Mouse (Mus musculus): ENCODE data around the gene Asap3.

Asap3 gene

DNA sequence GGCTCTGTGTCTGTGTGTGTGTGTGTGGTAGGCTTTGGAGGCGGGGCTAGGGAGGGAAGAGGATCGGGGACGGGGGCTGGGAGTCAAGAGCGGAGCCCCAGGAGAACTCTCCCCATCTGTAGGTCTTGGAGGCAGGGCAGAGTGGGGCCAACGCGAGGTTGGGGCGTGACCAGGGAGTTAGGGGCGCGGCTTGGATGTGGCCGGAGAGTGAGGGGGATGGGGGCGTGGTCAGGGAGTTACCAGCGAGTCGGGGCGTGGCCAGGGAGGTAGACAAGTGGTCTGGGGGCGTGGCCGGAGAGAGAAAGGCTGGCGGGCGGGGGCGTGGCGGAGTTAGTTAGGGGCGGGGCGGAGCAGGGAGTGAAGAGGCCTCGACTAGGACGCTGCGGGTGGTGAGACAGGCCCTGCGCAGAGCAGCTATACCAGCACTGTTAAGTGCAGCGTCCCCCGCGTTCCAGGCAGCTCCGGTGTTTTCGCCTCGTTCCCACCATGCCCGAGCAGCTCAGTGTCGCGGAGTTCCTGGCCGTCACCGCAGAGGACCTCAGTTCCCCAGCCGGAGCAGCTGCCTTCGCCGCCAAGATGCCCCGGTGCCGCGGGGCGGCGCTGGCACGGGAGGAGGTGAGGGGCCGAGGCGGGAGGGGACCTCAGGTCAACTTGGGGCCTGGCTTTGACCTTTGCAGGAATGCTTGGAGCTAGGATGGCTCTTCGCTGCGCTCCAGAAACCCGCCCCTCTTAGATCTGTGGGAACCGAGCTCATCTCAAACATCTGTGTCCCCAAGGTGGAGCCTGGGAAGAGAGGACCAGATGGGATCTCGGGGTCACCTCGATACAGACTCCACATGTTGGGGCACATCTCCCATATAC, at the start of gene Asap3:
Gene Asap3 (plus strand): TSS at position 333 of the 861 bp plus-strand sequence.
- peak; percentile 93 for DNase-seq (ENCODE audit: low spot score)

GRCm38 (mm10) chr4:136158498-136158897, 47.7 kb upstream of the Asap3 start:
- no peak for DNase-seq (ENCODE audit: low spot score)

GRCm38 (mm10) chr4:136159802-136160397, 46.3 kb upstream of the Asap3 start:
- peak; percentile 76 for DNase-seq (ENCODE audit: low spot score)

GRCm38 (mm10) chr4:136163448-136163847, 42.7 kb upstream of the Asap3 start:
- DNase-seq (ENCODE audit: low spot score): peak; percentile 79

GRCm38 (mm10) chr4:136164981-136165380, 41.2 kb upstream of the Asap3 start:
- no peak for DNase-seq (ENCODE audit: low spot score)

DNA sequence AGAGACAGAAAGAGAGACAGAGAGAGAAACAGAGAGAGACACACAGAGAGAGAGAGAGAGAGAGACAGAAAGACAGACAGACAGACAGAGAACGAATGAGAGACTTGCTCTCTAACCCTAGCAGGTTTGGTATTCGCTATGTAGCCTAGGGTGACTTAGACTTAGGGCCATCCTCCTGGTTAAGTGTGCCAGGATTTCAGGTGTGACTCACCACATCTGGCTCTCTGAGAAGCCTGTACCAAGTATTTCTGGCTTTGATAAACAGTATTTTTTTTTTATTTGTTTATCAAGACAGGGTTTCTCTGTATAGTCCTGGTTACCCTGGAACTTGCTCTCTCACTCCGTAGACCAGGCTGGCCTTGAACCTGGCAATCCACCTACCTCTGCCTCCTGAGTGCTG, 38.5 kb upstream of the Asap3 start:
- no peak for DNase-seq (ENCODE audit: low spot score)

DNA sequence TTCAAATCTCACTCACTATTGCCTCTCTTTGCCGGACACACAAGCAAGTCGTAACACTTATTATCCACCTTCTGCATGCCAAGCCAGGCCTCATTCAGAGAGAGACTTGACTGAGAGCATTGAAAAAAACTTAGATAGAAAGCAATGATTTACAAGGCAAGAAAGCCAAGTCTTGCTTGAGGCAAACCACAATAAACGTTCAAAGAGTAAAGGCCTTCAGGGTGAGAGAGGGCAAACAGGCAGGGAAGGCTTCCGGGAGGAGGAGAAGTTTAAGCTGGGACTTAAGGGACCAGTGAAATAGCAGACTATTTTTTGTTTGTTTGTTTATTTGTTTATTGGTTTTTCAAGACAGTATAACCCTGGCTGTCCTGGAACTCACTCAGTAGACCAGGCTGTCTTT, 35.8 kb upstream of the Asap3 start:
- DNase-seq (ENCODE audit: low spot score): no peak

DNA sequence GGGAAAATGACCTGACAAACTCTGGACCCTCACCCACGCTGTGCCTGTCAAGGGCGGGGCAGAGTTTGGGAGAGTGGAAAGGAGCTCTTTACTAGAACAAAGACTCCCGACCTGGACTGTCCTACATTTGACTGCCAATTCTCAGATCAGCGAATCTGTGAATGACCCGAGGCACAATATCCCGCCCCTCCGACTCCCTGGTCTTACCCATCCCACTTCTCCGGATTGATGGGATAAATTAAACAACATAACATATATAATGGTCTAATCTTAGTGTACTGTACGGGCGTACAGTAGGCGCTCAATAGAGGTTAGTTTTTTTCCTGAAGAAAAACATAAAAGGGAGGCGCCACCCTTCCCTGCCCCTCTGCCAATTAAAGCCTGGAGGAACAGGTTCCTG, 34.7 kb upstream of the Asap3 start:
- DNase-seq (ENCODE audit: low spot score): no peak

DNA sequence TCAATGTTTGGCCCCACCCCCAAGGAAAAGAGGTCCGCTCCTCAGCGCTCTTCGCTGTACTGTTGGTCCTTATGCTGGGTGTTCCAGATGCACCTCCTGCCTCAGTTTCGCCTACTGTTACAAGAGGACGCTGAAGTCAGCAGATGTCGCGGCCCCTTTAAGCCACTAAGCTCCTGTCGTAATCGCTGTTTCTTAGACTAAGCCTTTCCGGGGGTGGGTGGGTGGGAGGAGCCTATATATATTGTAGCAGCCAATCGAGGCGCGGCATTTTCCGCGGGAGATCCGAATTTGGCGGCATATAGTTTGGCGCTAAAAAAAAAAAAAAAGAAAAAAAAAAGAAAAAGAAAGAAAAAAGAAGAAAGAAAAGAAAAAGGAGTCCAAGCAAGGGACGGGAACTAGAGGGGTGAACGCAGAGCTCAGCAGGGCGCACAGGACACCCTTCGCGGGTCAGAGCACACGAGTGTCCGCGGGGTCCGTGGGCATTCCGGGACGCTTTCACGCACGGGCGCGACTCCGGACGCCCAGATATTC, 34.1 kb upstream of the Asap3 start, which contains the start of gene E2f2:
Gene E2f2 (plus strand): TSS at position 384 of the 531 bp plus-strand sequence.
- peak; percentile 83 for DNase-seq (ENCODE audit: low spot score)

DNA sequence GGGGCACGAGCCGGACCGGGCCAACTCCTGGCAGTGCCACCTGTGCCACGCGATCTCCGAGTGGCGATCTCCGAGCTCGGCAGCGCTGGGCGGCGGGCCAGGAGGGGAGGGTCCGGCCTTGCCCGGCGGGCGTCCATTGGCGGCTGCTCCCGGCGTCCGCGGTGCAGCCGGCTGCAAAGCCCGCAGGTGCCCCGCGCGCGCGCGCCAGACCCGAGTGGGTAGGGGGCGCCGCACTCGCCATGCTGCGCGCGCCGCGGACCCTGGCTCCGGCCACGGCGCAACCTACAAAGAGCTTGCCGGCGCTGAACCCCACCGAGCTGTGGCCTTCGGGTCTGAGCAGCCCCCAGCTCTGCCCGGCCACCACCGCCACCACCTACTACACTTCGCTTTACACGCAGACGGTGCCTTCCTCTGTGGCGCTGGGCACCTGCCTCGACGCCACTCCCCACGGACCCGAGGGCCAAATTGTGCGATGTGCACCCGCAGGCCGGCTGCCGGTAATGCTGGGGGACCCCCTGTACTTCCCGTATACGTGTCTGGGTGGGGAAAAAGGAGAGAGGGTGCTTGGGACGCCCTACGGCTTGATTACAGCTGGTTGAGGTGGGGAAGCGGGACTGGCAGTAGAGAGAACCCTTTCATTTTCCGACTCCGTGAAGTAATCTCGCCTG, 33.5 kb upstream of the Asap3 start:
- DNase-seq (ENCODE audit: low spot score): no peak

GRCm38 (mm10) chr4:136173210-136173715, 32.9 kb upstream of the Asap3 start:
- DNase-seq (ENCODE audit: low spot score): no peak

DNA sequence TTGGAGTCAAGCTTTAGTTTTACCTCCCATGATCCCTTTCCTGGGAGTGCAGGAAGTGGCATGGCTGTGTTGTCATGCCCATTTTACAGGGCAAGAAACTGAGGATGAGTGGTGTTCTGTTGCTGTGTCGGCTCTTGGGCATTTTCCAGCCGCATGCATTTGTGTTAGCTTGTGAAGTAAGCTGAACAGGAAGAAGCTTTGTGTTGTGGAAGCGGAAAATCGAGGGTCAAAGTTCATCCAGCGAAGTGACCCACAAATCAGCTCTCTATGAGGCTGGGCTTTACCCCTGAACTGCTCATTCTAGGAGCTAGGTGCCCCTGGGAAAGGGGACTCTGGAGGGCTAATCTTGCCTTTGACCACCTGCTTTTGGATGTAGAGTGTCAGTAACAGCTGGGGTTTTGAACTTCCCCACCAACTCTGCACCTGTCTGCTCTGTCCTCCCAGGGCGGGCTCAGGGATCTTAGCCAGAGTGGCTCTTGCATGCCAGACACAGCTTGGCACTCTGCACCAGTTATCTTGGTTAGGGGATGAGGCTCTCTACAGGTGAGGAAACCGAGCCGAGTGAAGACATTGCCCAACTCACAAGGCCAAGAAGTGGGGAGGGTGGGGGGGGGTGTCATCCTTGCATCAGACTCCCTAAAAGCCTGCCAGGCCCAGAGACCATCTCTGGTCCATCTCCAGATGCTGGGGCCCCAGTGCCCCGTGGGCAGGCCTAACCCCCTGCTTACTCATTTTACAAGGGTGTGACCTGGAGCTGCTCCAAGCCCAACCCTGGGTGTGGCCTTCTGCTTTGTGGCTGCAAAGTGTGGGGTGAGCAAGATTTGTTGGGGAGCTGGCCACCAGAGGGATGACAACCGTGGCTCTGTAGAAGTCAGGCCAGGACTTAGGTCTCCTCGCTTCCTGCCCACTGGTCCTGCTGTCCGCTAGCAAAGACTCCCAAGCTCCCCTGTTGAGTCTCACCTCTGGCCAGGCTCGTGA, 31.7 kb upstream of the Asap3 start:
- peak; percentile 90 for DNase-seq (ENCODE audit: low spot score)

- DNase-seq (ENCODE audit: low spot score): no peak
Observed at GRCm38 (mm10) chr4:136176022-136176552, 30.1 kb upstream of the Asap3 start.

DNA sequence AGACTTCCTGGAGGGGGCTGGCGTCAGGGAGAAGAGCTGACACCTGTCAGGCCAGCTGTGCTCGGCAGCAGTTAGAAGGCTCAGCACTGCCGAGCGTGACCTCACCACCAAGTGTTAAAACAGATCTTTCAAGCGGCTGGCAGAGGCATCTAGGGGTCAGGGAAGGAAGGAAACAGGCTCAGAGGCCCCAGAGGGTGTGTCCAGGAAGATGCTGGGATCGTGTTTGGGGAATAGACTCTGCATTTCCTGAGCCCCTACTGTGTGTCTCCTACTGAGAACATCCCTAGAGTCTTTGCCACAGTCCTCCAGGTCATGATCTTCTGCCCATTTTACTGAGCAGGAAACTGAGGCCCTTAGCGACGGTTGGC, 28.9 kb upstream of the Asap3 start:
- DNase-seq (ENCODE audit: low spot score): no peak

DNA sequence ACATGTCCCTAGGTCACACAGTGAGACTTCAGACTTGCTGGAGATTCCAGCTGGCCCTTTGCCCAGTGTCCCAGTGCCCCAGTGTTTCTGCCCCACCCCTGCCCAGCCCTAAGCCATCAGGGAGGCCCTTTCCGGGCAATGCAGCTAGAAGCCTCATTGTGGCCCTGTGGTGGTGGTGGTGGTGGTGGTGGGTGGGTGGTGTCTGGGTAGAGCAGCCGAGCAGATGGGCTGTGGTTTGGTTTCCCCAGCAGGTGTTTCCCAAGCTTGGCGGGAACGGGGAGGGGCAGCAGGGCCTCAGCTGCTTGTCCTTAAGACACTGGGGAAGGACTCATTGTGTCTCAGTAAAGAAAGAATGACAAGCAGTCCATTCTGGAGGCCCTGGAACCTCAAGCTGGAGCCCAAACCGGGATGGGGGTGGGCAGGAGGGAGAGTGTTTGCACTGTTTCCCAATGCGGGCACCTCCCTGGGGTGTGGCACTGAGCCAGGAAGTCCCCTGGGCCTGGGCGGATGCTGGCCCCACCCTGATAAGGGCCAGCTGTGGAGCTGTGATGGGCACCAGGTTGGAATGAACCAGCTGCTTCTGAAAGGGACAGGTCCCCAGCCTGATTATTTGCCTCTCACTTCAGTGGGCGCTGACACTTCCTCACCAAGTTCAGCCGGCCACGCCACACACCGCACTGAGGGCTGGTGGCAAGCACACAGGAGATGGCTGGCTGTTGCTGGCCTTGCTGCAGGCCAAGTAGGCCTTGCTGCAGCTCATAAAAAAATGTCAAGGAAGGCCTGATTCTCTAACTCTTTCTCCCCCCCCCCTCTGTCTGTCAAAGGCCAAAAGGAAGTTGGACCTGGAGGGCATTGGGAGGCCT, 28.3 kb upstream of the Asap3 start:
- DNase-seq (ENCODE audit: low spot score): peak; percentile 94

- no peak for DNase-seq (ENCODE audit: low spot score)
Observed at GRCm38 (mm10) chr4:136178475-136178921, 27.7 kb upstream of the Asap3 start.

DNA sequence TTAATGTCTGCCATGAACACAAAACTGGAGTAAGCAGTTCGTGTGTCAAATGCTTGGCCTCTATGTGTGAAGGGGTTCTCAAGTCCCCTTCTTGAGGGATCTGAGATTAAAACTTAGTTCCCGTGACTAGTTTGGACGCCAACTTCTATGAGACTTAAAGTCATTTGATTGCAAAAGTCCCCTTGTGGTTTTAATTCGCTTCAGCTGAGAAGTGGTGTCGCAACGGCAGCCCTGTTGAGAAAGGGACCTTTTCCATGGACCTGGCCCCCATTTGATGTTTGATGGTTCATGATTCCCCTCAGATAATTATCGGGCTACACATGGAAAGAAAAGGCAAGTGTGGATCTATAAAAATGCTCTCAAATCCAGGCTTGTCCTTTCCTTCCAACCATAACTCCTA, 26.7 kb upstream of the Asap3 start:
- no peak for DNase-seq (ENCODE audit: low spot score)

- peak; percentile 86 for DNase-seq (ENCODE audit: low spot score)
Observed at GRCm38 (mm10) chr4:136179998-136180397, 26.2 kb upstream of the Asap3 start.

DNA sequence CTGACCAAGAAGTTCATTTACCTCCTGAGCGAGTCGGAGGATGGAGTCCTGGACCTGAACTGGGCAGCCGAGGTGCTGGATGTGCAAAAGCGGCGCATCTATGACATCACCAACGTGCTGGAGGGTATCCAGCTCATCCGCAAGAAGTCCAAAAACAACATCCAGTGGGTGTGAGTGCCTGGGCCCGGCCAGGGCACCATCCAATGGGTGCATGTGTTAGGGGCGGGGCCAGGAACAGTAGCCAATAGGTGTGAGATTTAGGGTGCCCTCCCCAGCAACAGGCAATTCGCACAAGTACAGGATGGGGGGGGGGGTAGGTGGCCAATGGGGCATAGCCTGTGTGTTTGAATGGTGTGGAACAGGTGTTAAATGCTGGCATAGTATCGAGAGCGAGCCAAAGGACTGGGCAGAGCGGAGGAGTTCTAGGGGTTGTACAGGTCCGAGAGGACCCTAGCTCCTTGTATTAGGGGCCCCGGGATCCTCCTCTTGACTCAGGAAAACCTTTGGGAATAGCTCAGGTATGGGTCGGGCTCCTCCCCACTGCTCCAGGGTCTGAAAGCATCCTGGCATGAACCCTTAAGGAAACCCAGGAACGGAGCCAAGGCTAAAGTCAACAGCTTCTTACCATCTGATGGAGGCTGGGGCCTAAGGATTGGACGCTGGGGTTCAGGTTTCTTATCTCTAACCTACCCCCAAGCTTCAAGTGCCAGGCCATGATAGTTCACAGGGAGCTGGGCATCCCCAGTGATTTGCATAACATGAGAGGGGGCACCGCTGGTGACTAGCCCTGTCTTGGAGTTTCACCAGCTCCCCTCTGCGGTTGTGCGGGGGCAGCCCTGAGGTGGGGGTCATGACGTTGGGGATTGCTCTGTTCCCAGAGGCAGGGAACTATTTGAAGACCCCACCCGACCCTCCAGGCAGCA, 25.5 kb upstream of the Asap3 start:
- peak; percentile 71 for DNase-seq (ENCODE audit: low spot score)
